8 mouse cellular contexts compared by ENCODE assay signal in the genomic region with DNA sequence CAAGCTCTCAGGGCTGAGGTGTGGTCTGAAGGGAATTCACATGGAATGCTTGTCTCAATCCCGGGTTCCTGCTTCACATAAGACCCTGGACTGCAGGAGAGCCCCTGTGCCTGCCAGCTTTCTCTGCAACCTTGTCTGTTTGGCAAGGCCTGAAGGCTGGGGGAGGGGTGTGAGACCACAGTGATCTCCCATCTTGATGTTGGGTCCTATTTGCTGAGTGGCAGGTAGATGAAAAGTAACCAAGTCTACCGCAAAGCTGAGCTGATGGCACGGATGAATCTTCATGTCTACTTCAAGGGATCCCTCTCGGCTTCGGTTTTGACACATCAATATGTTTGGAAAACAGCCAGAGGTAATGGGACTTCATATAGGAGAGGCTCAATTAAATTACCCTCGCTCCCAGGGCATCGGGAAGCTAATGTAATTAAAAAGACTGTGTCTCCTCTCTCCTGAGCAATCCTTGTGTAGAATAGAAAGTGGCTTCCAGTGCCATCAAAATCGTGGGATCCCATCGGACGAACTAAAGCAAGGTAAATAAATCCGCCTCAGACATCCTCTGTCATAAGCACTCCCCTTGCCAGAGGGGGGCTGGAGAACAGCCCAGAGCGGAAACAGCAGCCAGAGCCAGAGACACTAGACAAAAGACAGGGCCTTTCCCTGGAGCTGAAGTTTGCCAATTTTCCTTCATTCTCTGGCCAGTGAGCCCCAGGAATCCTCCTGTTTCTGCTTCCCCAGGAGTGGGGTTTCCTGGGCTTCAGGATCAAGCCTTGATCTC. TPM values are rescaled to one million over a fixed set of nuclear protein-coding genes. Genes with fewer than 3 reads are reported as not detected.
DNase-seq lines count a peak whose midpoint lies in the region; ATAC-seq and TF ChIP-seq lines count a peak whose summit lies in the region.

No protein-coding gene starts in this region.

- no peaks in the 10 kb centered on the region for H3K9me3 ChIP-seq in forebrain, postnatal 0 days (ENCODE audit: low read length)
- H3K9me3 ChIP-seq in stomach, embryonic 14.5 days (ENCODE audit: control insufficient read depth, low read depth, low read length), result no peaks in the 10 kb centered on the region

- no peak overlapping the region for H3K4me2 ChIP-seq in forebrain, postnatal 0 days (ENCODE audit: low read depth)
- H3K4me2 ChIP-seq in stomach, embryonic 14.5 days (replicated peaks; ENCODE audit: low read depth, low read length), result no peak overlapping the region

- H3K9ac ChIP-seq in forebrain, postnatal 0 days, result peak overlapping the region; percentile 10; the same call in 1 of the 2 replicates
- H3K9ac ChIP-seq in stomach, embryonic 14.5 days (replicated peaks; ENCODE audit: low read depth, low read length), result no peak overlapping the region

- TF ChIP-seq CTCF in forebrain, postnatal 0 days (IDR thresholded peaks at IDR 0.05; ENCODE audit: low read depth), result no peak

- no peak overlapping the region; the same call in 1 of the 2 replicates for H3K27ac ChIP-seq in forebrain, postnatal 0 days (ENCODE audit: low read depth, low read length)
- peak overlapping the region; percentile 49; the same call in 1 of the 2 replicates for H3K27ac ChIP-seq in stomach, embryonic 14.5 days (ENCODE audit: low read length)

- H3K36me3 ChIP-seq in forebrain, postnatal 0 days (ENCODE audit: insufficient read depth), result no peaks in the 10 kb centered on the region
- H3K36me3 ChIP-seq in stomach, embryonic 14.5 days (ENCODE audit: control insufficient read depth, insufficient read depth, low read length), result no peaks in the 10 kb centered on the region

- no peak overlapping the region for H3K4me3 ChIP-seq in forebrain, postnatal 0 days (ENCODE audit: low read depth, low read length)
- H3K4me3 ChIP-seq in stomach, embryonic 14.5 days (ENCODE audit: low read depth, low read length), result no peak overlapping the region

- peak; percentile 39; the same call in 1 of the 2 replicates for ATAC-seq in forebrain, postnatal 0 days
- ATAC-seq in stomach, embryonic 14.5 days (ENCODE audit: insufficient number of reproducible peaks, insufficient read depth, low FRiP score, low read depth), result no peak

- H3K27me3 ChIP-seq in forebrain, postnatal 0 days (ENCODE audit: insufficient read depth, low read length), result no peaks in the 10 kb centered on the region
- H3K27me3 ChIP-seq in stomach, embryonic 14.5 days (ENCODE audit: control insufficient read depth, insufficient read depth, low read length), result no peaks in the 10 kb centered on the region

- WGBS in forebrain, postnatal 0 days, result 23% methylated on average over 12 of the region's 12 CpGs
- WGBS in stomach, embryonic 14.5 days, result 50% methylated on average over 12 of the region's 12 CpGs

- peaks cover 29% of the 10 kb centered on the region for H3K4me1 ChIP-seq in forebrain, postnatal 0 days (ENCODE audit: insufficient read depth)
- H3K4me1 ChIP-seq in stomach, embryonic 14.5 days (ENCODE audit: control insufficient read depth, insufficient read depth, low read length), result peaks cover 8% of the 10 kb centered on the region; the same call in 1 of the 2 replicates

- peak; percentile 31 for DNase-seq in adrenal gland, postnatal 14 days
- no peak for DNase-seq in adrenal gland, adult 18-20 months (ENCODE audit: low spot score in 2 of 2)
- DNase-seq in MN1 (ENCODE audit: low spot score), result peak; percentile 94
- DNase-seq in forebrain, postnatal 0 days, result peak; percentile 73
- DNase-seq in kidney, adult 8-10 months, result peak; percentile 13 to 28
- no peak for DNase-seq in urinary bladder, postnatal 25 days (ENCODE audit: low spot score)
- DNase-seq in left cerebral cortex, adult 11 months (ENCODE audit: low spot score), result no peak

RNA-seq across cellular contexts. Expression of a gene that starts 28.0 kb away (rescaled TPM):
- 4.3 and 4.4 TPM in 2 replicates for total RNA-seq in adrenal gland, postnatal 14 days (2021)
- 1 to 10 TPM; 4.3 to 5.3 TPM for total RNA-seq in adrenal gland, adult 18-20 months (2021)
- 46.3 and 73.8 TPM in 2 replicates for total RNA-seq in forebrain, postnatal 0 days (2014; rRNA removed)
- 28.3 and 48.4 TPM in 2 replicates for polyA plus RNA-seq in forebrain, postnatal 0 days (2015; fragmentation: Nextera tagmentation; extraction: Ambion mirVana)
- polyA plus RNA-seq in stomach, embryonic 14.5 days (2014; fragmentation: Nextera tagmentation; extraction: Ambion mirVana), result 2.3 and 2.6 TPM in 2 replicates

Comparison
In these comparisons a context has a peak if more than half of its experiments do, and no peak if none do; other contexts are left out.
1. DNase-seq: peak in adrenal gland, postnatal 14 days (single experiment), MN1 (single experiment), forebrain, postnatal 0 days (single experiment) and kidney, adult 8-10 months (2 of 2); none in adrenal gland, adult 18-20 months (0 of 2), urinary bladder, postnatal 25 days (single experiment) and left cerebral cortex, adult 11 months (single experiment).